Mouse (Mus musculus): Measurements from ENCODE around the gene Slc44a3.

DNA sequence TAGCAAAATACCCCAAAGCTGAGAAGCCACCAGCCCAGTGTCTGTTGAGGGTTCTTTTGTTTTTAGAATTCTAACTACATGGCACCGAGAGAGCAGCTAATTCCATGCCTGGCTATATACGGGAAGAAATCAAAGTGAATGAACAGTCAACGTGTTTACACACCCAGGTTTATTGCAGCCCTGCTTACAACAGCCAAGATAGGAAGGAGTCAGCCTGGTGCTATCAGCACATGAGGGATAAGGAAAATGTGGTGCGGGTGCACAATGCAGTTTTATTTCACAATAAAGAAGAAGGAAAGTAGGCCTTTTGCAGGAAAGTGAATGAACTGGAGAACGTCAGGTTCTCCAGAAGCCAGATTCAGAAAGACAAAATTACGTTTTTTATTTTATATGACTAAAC is 120.8 kb downstream of the Slc44a3 start:
- TF ChIP-seq POLR2A (IDR thresholded peaks at IDR 0.05; ENCODE audit: borderline replicate concordance, extremely low read depth, low read depth, low read length) (no peak), CTCF (IDR thresholded peaks at IDR 0.05; ENCODE audit: insufficient read depth, low read length) (no peak)

Measured in lung, adult 2 months (tissue).